Mouse (Mus musculus): ENCODE results near the gene Ugt1a6b. TPM values are rescaled to one million over a fixed set of nuclear protein-coding genes. Genes with fewer than 3 reads are reported as not detected.
"Not testable (repeated sequence)": the region's sequence is repeated elsewhere in the genome, so short reads cannot be mapped to it uniquely, and the experiment has no call there.

Ugt1a6b gene
- polyA plus RNA-seq, 1 experiment, result not detected

DNA sequence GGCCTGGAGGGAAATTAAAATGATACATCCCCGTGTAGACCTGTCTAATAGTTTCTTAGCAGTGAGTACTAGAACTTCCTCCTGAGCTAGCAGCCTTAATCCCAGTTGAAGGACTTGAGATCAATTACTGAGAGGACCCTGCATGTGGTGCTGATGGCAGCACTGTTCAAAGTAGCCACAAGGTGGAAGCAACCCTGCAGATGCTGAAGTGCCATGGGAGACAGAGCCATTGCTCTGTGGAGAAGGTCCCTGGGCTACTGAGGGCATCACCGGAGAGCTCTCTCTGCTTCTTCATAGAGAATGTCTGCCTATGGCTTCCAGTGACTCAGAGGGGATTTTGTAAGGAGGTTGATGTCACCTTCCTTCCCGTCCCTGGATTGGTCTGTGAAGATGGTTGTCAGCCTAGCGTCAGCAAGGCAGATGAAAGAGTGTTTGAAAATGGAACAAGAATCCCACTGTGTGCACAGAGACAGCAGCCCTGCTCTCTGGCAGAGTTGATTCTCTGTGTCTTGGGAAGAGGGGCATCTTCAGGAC, 22.8 kb downstream of the Ugt1a6b start:
- H3K4me1 ChIP-seq (ENCODE audit: control insufficient read depth); H3K4me3 ChIP-seq (replicated peaks); H3K27me3 ChIP-seq (ENCODE audit: control insufficient read depth); H3K36me3 ChIP-seq (ENCODE audit: control insufficient read depth); H3K9me3 ChIP-seq (ENCODE audit: control insufficient read depth, low read length): not testable (repeated sequence)

DNA sequence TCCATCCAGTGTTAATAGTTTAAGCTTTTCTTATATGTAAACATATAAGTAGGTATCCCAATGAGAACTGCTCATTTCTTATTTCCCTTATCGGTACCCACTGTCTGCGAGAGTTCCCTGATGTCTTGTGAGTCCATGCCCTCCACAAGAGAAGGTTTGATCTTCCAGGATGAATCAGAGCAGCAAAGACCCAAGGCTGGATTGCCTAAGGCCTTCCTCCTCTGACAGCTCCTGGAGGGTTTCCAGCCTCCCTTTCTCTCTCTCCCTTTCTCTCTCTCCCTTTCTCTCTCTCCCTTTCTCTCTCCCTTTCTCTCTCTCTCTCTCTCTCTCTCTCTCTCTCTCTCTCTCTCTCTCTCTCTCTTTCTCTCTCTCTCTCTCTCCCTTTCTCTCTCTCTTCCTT, 26.0 kb downstream of the Ugt1a6b start:
- H3K27me3 ChIP-seq (ENCODE audit: control insufficient read depth); H3K4me1 ChIP-seq (ENCODE audit: control insufficient read depth); H3K9me3 ChIP-seq (ENCODE audit: control insufficient read depth, low read length); H3K4me3 ChIP-seq (replicated peaks); H3K36me3 ChIP-seq (ENCODE audit: control insufficient read depth): not testable (repeated sequence)

DNA sequence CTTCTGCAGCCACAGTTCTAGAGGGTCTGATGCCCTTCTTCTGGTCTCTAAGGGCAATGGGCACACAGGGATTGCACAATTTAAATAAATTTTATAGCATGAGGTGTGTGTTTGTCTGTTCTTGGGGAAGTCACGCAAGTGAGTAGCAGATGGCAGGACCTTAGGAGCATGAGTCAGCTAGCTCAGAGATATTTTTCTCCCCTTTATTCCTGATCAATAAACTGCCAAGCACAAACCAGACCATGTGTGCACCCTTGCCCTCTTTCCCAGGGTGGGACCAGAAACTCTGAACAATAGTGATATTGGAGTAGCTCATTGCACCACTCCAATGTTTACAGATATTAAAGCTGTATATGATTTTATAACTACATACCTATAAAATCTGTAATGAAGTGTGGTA, 27.2 kb downstream of the Ugt1a6b start:
- not testable (repeated sequence) for H3K27me3 ChIP-seq (ENCODE audit: control insufficient read depth); H3K36me3 ChIP-seq (ENCODE audit: control insufficient read depth); H3K9me3 ChIP-seq (ENCODE audit: control insufficient read depth, low read length); H3K4me1 ChIP-seq (ENCODE audit: control insufficient read depth); H3K4me3 ChIP-seq (replicated peaks)

DNA sequence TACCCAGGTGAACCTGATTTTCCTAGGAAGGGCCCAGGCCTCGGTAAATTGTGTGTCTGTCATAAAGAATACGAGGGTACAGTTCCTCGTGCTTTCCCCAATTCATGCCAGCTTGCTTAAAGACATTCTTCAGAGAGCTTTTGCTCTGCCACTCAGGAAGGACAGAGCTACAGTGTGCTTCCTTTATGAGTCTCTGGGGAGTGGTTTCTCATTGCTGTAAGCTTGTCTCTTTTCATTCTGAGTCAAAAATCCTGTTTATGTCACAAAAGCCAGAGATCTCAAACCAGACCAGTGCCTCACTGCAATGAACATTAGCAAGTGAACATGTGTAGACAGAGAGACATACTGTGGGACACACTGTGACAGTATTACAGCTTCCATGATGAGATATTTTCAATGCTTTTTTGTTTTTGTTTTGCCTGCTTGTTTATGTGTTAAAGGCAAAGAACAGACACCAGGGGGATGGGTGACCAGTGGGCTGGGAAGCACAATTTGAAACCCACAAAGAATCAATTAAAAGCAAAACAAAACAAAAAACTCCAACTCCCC, 30.9 kb downstream of the Ugt1a6b start:
- Histone ChIP-seq H3K27me3 (ENCODE audit: control insufficient read depth) (no peaks in the 10 kb centered on the region), H3K4me1 (ENCODE audit: control insufficient read depth) (no peaks in the 10 kb centered on the region), H3K9me3 (ENCODE audit: control insufficient read depth, low read length) (no peaks in the 10 kb centered on the region), H3K36me3 (ENCODE audit: control insufficient read depth) (no peaks in the 10 kb centered on the region), H3K4me3 (replicated peaks) (no peak overlapping the region)
- no peak for TF ChIP-seq GATA1 (IDR thresholded peaks at IDR 0.05; ENCODE audit: low read length)
- no peak for TF ChIP-seq TAL1 (IDR thresholded peaks at IDR 0.05; ENCODE audit: low read length)

DNA sequence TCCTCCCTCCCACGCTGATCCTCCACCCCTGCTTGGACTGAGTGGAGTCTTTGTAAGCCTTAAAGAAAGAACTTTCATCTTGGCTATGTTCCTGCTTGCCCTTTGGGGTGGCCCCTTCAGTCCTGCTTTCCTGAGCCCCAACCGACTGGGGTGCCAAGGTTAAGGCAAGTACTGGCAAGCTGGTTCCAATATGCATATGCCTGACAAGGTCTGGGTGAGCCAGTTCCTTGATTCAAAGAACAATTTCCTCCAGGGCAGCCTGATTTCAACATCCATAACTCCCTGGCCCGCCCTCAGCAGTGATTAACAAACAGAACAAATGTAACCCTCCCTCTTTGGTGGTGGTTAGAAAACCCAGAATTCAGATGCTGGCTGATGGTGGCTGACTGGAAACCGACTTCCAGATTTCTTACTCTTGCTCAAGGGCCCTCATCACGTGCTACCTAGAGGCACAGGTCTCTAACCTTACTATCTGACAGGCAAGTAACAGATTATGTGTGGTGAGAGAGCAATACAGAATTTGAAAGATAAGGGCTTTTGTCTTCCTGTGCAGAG, 31.5 kb downstream of the Ugt1a6b start, which contains the start of gene Ugt1a6a:
Gene Ugt1a6a, plus strand, starts transcription at position 353 of the 555 bp plus-strand sequence.
- H3K27me3 ChIP-seq (ENCODE audit: control insufficient read depth); H3K9me3 ChIP-seq (ENCODE audit: control insufficient read depth, low read length); H3K36me3 ChIP-seq (ENCODE audit: control insufficient read depth); H3K4me1 ChIP-seq (ENCODE audit: control insufficient read depth); H3K4me3 ChIP-seq (replicated peaks): not testable (repeated sequence)

DNA sequence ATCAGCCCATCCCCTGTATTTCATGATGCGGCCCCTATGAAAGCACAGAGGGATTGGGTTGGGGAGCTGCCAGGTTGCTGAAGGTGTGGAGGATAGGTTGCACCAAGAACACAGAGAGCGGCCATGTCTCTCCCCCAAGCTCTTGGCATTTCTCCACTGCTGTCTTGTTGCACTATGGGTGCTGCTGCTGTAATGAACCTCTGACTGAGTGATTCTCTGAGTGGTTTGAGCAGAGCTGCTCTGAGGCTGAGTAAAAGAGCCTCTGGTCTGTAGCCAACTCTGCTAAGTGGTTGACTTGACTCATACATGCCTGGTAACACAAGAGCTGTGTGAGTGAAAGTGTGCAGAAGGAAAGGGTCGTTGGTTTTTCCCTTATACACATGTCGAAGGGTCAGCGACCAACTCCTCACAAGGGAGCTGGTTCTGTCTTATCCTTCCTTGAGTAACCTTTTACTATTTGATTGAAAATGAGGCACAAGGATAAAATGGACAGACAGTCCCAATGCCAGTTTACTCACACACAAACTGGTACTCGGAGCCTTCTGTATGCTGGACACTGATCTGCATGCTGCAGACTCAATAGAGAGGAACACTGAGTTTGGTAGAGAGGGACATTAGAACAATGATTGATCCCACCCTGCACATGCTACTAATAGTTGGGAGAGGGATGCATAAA, 32.3 kb downstream of the Ugt1a6b start:
- H3K4me1 ChIP-seq (ENCODE audit: control insufficient read depth); H3K4me3 ChIP-seq (replicated peaks); H3K9me3 ChIP-seq (ENCODE audit: control insufficient read depth, low read length); H3K36me3 ChIP-seq (ENCODE audit: control insufficient read depth); H3K27me3 ChIP-seq (ENCODE audit: control insufficient read depth): not testable (repeated sequence)

DNA sequence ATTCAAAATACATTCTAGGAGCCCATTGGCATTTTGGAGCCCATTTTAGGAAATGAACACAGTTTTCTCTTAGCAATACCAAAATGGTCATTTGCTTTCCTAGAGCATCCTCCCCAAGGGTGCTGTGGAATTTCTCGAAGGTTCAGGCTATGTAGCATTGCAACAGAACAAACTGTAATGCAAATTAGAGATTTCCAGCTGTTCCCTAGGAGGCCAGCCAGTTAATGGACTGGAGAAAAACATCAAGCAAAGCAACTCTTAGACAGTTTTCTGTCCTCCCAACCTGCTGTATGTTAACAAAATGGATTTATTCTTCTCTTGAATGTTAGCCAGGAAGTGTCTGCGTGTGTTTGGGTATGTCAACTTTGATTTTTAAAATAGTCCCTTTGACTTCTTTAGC, 33.6 kb downstream of the Ugt1a6b start:
- H3K9me3 ChIP-seq (ENCODE audit: control insufficient read depth, low read length), result no peaks in the 10 kb centered on the region
- no peak for TF ChIP-seq GATA1 (IDR thresholded peaks at IDR 0.05; ENCODE audit: low read length)
- TF ChIP-seq TAL1 (IDR thresholded peaks at IDR 0.05; ENCODE audit: low read length), result no peak
- H3K4me3 ChIP-seq (replicated peaks), result no peak overlapping the region
- H3K27me3 ChIP-seq (ENCODE audit: control insufficient read depth), result no peaks in the 10 kb centered on the region
- peaks cover 2% of the 10 kb centered on the region for H3K4me1 ChIP-seq (ENCODE audit: control insufficient read depth)
- H3K36me3 ChIP-seq (ENCODE audit: control insufficient read depth), result no peaks in the 10 kb centered on the region

DNA sequence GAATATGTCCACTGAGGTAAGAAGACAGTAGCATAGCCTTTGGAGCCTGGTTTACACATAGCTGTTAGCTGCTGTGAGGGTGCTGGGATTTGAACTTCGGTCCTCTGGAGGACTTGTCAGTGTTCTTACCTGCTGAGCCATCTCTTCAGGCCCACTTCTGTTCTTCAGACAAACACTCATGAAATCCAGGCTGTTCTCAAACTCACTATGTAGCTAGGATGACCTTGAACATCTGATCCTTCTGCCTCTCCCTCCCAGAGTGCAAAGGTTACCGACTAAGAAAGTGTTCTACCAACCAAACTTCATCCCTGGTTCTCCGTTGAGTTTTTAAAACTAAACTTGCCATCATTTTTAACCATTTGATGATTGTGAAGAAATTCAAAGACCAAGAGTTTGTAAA, 34.2 kb downstream of the Ugt1a6b start:
- Histone ChIP-seq H3K4me3 (replicated peaks) (no peak overlapping the region), H3K4me1 (ENCODE audit: control insufficient read depth) (peaks cover 2% of the 10 kb centered on the region), H3K36me3 (ENCODE audit: control insufficient read depth) (no peaks in the 10 kb centered on the region), H3K27me3 (ENCODE audit: control insufficient read depth) (no peaks in the 10 kb centered on the region), H3K9me3 (ENCODE audit: control insufficient read depth, low read length) (no peaks in the 10 kb centered on the region)
- TF ChIP-seq TAL1 (IDR thresholded peaks at IDR 0.05; ENCODE audit: low read length), result no peak
- no peak for TF ChIP-seq GATA1 (IDR thresholded peaks at IDR 0.05; ENCODE audit: low read length)

DNA sequence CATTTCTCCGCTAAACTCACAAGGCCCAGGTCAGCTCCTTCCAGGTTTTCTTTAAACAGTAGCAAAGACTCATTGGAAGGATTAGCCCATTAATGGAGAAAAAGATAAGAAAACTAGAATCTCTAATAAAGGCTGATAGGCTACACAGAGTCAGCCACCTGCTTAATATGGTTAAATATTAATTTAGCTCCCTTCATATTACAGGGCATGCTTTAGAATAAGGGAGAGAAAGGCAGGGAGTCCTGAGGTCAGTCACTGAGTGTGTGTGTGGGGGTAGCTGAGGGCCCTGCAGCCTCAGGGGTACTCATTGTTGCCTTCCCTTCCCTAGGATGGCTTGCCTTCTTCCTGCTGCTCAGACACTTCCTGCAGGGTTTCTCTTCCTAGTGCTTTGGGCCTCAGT, 35.1 kb downstream of the Ugt1a6b start:
- no peak for TF ChIP-seq TAL1 (IDR thresholded peaks at IDR 0.05; ENCODE audit: low read length)
- TF ChIP-seq GATA1 (IDR thresholded peaks at IDR 0.05; ENCODE audit: low read length), result no peak
- peaks cover 2% of the 10 kb centered on the region for H3K4me1 ChIP-seq (ENCODE audit: control insufficient read depth)
- H3K9me3 ChIP-seq (ENCODE audit: control insufficient read depth, low read length), result no peaks in the 10 kb centered on the region
- no peaks in the 10 kb centered on the region for H3K27me3 ChIP-seq (ENCODE audit: control insufficient read depth)
- H3K4me3 ChIP-seq (replicated peaks), result no peak overlapping the region
- H3K36me3 ChIP-seq (ENCODE audit: control insufficient read depth), result no peaks in the 10 kb centered on the region

DNA sequence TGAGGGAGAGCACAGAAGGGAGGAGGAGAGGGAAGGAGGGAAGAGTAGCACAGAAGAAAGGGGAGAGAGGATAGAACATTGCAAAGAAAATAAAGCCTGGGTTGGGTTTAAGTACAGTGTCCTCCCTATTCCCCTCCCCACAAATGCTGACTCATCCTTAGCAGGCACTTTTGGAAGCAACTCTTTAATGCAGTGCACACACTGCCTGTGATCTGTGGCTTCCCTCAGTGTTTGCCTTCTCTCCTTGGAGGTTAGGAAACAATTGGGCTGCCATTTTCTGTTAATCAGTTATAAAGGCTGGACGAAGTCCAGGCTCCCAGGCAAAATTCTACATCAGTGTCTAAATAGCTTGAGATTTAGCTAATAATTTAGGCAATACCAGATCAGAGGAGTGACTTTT, 37.4 kb downstream of the Ugt1a6b start:
- not testable (repeated sequence) for H3K4me1 ChIP-seq (ENCODE audit: control insufficient read depth); H3K36me3 ChIP-seq (ENCODE audit: control insufficient read depth); H3K27me3 ChIP-seq (ENCODE audit: control insufficient read depth); H3K4me3 ChIP-seq (replicated peaks); H3K9me3 ChIP-seq (ENCODE audit: control insufficient read depth, low read length)

DNA sequence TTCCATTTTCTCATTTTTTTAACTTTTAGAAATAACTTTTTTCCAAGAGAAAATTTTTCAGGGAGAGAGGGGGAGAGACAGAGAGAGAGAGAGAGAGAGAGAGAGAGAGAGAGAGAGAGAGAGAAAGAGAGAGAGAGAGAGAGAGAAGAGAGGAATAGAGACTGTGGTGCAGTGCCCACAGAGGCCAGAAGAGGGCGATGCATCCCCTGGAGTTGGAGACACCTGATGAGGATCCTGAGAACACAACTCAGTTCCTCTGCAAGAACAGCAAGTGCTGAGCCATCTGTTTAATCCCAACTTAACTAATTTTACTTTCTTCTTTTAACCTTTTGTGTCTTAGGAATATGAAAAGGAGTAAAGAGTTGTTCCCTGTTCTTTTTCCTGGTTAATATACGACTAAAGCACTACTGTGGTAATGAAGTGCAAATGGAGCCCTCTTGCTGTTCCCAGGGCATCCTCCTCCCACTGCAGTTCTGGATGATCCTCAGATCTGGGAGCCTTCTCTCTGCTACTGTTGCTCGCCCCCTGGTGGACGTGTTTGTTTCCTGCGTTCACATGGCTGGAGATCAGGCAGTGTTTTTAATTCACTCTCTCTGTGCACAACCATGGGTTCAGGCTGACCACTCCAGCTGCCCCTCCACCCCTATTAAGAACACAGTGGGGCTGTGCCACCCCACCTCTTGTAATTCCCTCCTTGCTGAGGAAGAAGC, 41.1 kb downstream of the Ugt1a6b start:
- not testable (repeated sequence) for H3K4me3 ChIP-seq (replicated peaks); H3K4me1 ChIP-seq (ENCODE audit: control insufficient read depth); H3K9me3 ChIP-seq (ENCODE audit: control insufficient read depth, low read length); H3K27me3 ChIP-seq (ENCODE audit: control insufficient read depth); H3K36me3 ChIP-seq (ENCODE audit: control insufficient read depth)

DNA sequence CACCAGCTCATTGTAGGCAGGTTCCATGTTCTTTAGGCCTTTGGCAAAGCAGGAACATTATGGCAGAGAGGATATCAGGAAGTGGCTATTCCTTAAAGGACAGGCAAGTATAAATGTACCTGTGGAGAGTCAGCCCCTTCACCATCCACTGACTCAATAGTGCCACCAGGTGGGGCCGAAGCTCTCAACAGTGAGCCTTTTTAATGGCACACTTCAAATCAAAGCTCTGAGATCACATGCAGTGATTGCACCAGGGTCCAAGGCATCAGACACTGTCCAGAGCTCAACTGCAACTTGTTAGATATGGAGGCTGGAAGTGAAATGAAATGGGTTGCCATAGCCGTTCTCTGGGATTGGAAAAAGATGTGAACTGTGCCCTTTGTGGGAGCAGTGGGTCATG, 42.2 kb downstream of the Ugt1a6b start:
- H3K9me3 ChIP-seq (ENCODE audit: control insufficient read depth, low read length); H3K4me3 ChIP-seq (replicated peaks); H3K27me3 ChIP-seq (ENCODE audit: control insufficient read depth); H3K36me3 ChIP-seq (ENCODE audit: control insufficient read depth); H3K4me1 ChIP-seq (ENCODE audit: control insufficient read depth): not testable (repeated sequence)

DNA sequence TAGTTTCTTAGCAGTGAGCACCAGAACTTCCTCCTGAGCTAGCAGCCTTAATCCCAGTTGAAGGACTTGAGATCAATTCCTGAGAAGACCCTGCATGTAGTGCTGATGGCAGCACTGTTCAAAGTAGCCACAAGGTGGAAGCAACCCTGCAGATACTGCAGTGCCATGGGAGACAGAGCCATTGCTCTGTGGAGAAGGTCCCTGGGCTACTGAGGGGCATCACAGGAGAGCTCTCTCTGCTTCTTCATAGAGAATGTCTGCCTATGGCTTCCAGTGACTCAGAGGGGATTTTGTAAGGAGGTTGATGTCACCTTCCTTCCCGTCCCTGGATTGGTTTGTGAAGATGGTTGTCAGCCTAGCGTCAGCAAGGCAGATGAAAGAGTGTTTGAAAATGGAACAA, 47.1 kb downstream of the Ugt1a6b start:
- H3K4me3 ChIP-seq (replicated peaks); H3K27me3 ChIP-seq (ENCODE audit: control insufficient read depth); H3K9me3 ChIP-seq (ENCODE audit: control insufficient read depth, low read length); H3K4me1 ChIP-seq (ENCODE audit: control insufficient read depth); H3K36me3 ChIP-seq (ENCODE audit: control insufficient read depth): not testable (repeated sequence)

Data from erythroblast, embryonic 14.5 days (primary cell).